Mouse (Mus musculus): Measurements from ENCODE around the gene Nipsnap1. TPM values are rescaled to one million over a fixed set of nuclear protein-coding genes. Genes with fewer than 3 reads are reported as not detected.

The Nipsnap1 gene
- polyA plus RNA-seq, 1 experiment: 164 TPM

DNA sequence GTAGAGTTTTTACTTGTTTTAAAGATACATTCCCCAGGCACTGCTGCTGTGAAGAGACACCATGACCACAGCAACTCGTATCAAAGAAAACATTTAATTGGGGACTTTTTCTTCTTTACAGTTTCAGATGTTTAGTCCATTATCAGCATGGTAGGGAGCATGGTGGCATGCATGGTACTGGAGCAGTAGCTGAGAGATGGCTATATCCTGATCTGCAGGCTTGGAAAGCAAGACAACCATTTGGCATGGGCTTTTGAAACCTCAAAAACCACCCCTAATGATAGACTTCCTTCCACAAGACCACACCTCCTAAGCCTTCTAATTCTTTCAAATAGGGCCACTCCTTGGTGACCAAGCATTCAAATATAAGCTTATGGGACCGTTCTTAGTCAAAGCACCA lies 23.3 kb upstream of the Nipsnap1 start:
- TF ChIP-seq CTCF (conservative IDR thresholded peaks at IDR 0.05; ENCODE audit: insufficient read depth, insufficient read length, low read depth, low read length): no peak
- TF ChIP-seq POLR2A (IDR thresholded peaks at IDR 0.05; ENCODE audit: low read depth, low read length): no peak
- 94% methylated on average over 2 of the region's 2 CpGs for WGBS
- Histone ChIP-seq H3K36me3 (ENCODE audit: control insufficient read depth, insufficient read depth, low read length) (no peaks in the 10 kb centered on the region), H3K4me3 (ENCODE audit: insufficient read depth, low read depth, low read length) (no peak overlapping the region), H3K4me1 (ENCODE audit: control insufficient read depth, insufficient read depth, low read length) (0 out of 2 replicates have a peak, but pooled peaks cover 4% of the 10 kb centered on the region), H3K27ac (ENCODE audit: insufficient read depth, low read depth, low read length) (no peak overlapping the region), H3K27me3 (replicated peaks; ENCODE audit: control insufficient read depth, insufficient read depth, low read length) (no peaks in the 10 kb centered on the region)
- DNase-seq: no peak

GRCm38 (mm10) chr11:4853021-4853420 lies 20.7 kb upstream of the Nipsnap1 start:
- Histone ChIP-seq H3K27me3 (replicated peaks; ENCODE audit: control insufficient read depth, insufficient read depth, low read length) (no peaks in the 10 kb centered on the region), H3K4me1 (ENCODE audit: control insufficient read depth, insufficient read depth, low read length) (0 out of 2 replicates have a peak, but pooled peaks cover 1% of the 10 kb centered on the region), H3K4me3 (ENCODE audit: insufficient read depth, low read depth, low read length) (no peak overlapping the region), H3K36me3 (ENCODE audit: control insufficient read depth, insufficient read depth, low read length) (no peaks in the 10 kb centered on the region), H3K27ac (ENCODE audit: insufficient read depth, low read depth, low read length) (no peak overlapping the region)
- no peak for DNase-seq
- no peak for TF ChIP-seq CTCF (conservative IDR thresholded peaks at IDR 0.05; ENCODE audit: insufficient read depth, insufficient read length, low read depth, low read length)

DNA sequence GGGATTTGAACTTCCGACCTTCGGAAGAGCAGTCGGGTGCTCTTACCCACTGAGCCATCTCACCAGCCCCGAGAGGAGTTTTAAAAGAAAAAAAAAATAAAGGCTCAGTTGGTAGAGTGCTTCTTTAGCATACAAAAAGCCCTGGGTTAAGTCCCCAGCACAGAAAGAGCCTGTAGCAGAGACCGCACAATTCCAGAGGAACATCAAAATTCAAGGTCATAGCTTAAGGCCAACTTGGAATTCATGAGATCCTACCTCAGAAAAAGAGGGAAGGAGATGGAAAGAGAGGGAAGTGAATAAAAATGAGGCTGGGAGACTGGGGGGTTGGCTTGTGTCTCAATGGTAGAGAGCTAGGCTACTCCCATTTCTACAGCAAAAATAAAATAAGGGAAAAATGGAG lies 19.6 kb upstream of the Nipsnap1 start:
- H3K27ac ChIP-seq (ENCODE audit: insufficient read depth, low read depth, low read length): no peak overlapping the region
- H3K36me3 ChIP-seq (ENCODE audit: control insufficient read depth, insufficient read depth, low read length): no peaks in the 10 kb centered on the region
- H3K4me3 ChIP-seq (ENCODE audit: insufficient read depth, low read depth, low read length): no peak overlapping the region
- TF ChIP-seq CTCF (conservative IDR thresholded peaks at IDR 0.05; ENCODE audit: insufficient read depth, insufficient read length, low read depth, low read length) (no peak), POLR2A (IDR thresholded peaks at IDR 0.05; ENCODE audit: low read depth, low read length) (no peak)
- no peak for DNase-seq
- no peaks in the 10 kb centered on the region for H3K4me1 ChIP-seq (ENCODE audit: control insufficient read depth, insufficient read depth, low read length)
- WGBS: 92% methylated on average over 5 of the region's 5 CpGs
- H3K27me3 ChIP-seq (replicated peaks; ENCODE audit: control insufficient read depth, insufficient read depth, low read length): no peaks in the 10 kb centered on the region

GRCm38 (mm10) chr11:4858416-4858815 lies 15.3 kb upstream of the Nipsnap1 start:
- DNase-seq: no peak
- H3K36me3 ChIP-seq (ENCODE audit: control insufficient read depth, insufficient read depth, low read length): no peaks in the 10 kb centered on the region
- TF ChIP-seq CTCF (conservative IDR thresholded peaks at IDR 0.05; ENCODE audit: insufficient read depth, insufficient read length, low read depth, low read length) (no peak), POLR2A (IDR thresholded peaks at IDR 0.05; ENCODE audit: low read depth, low read length) (no peak)
- whole genome bisulfite sequencing: 34% methylated on average over 2 of the region's 2 CpGs
- H3K27me3 ChIP-seq (replicated peaks; ENCODE audit: control insufficient read depth, insufficient read depth, low read length): no peaks in the 10 kb centered on the region
- no peaks in the 10 kb centered on the region for H3K4me1 ChIP-seq (ENCODE audit: control insufficient read depth, insufficient read depth, low read length)
- H3K4me3 ChIP-seq (ENCODE audit: insufficient read depth, low read depth, low read length): no peak overlapping the region
- no peak overlapping the region for H3K27ac ChIP-seq (ENCODE audit: insufficient read depth, low read depth, low read length)

DNA sequence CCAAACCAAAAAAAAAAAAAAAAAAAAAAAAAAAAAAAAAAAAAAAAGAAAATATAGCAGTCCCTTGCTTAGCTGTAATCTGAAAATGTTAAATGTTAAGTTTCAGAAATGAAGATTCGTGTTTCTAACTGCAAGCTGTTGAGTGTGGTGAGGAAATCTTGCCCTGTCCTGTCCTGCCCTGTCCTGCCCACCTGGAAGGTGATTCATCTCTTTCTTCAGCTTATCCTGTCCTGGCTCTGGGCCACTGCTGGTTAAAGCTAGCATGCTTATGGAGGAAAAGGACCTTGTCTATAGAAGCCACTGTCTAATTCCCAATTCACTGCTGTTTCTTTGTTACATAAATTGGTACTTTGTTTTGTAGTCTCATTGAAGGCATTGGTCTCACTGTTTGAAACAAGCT lies 12.8 kb upstream of the Nipsnap1 start:
- Histone ChIP-seq H3K36me3 (ENCODE audit: control insufficient read depth, insufficient read depth, low read length) (no peaks in the 10 kb centered on the region), H3K27me3 (replicated peaks; ENCODE audit: control insufficient read depth, insufficient read depth, low read length) (no peaks in the 10 kb centered on the region), H3K4me3 (ENCODE audit: insufficient read depth, low read depth, low read length) (no peak overlapping the region), H3K27ac (ENCODE audit: insufficient read depth, low read depth, low read length) (no peak overlapping the region), H3K4me1 (ENCODE audit: control insufficient read depth, insufficient read depth, low read length) (no peaks in the 10 kb centered on the region)
- no peak for DNase-seq
- WGBS: 72% methylated on average over 1 of the region's 1 CpGs
- TF ChIP-seq CTCF (conservative IDR thresholded peaks at IDR 0.05; ENCODE audit: insufficient read depth, insufficient read length, low read depth, low read length): no peak
- no peak for TF ChIP-seq POLR2A (IDR thresholded peaks at IDR 0.05; ENCODE audit: low read depth, low read length)

DNA sequence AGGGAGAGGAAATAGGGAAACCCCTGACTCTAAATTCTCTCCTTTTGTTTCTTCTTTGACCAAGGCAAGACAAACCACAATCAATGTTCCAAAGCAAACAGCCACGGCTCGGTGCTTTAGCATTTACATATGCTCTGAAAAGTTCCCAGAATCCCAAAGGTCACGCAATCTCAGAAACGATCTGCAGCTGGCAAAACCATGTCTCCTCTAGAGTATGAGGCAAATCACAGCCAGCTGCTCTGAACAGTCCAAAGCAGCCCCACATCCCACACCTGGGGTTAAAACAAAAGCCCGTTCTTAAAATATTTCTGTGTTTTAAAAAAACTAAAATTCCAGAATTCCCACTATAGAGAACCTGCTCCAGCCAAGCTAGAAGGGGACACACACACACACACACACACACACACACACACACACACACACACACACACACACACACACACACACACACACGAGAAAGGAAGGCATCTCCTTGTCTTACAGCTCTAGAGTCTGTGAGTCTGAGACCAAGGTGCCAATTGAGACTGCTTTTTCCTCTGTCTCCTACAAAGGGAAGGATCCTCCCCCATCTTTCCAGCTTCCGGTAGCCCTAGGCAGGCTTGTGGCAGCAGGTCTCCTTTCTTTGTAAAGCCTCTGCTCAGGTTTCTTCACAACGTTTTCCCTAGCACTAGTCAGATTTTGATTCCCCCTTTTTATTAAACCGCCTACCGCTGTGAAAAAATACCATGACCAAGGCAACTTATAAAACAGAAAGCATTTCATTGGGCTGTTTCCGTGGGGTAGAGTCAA lies 11.7 kb upstream of the Nipsnap1 start:
- no peak for TF ChIP-seq POLR2A (IDR thresholded peaks at IDR 0.05; ENCODE audit: low read depth, low read length)
- no peak for TF ChIP-seq CTCF (conservative IDR thresholded peaks at IDR 0.05; ENCODE audit: insufficient read depth, insufficient read length, low read depth, low read length)
- Histone ChIP-seq H3K36me3 (ENCODE audit: control insufficient read depth, insufficient read depth, low read length) (no peaks in the 10 kb centered on the region), H3K27me3 (replicated peaks; ENCODE audit: control insufficient read depth, insufficient read depth, low read length) (no peaks in the 10 kb centered on the region), H3K4me1 (ENCODE audit: control insufficient read depth, insufficient read depth, low read length) (no peaks in the 10 kb centered on the region), H3K4me3 (ENCODE audit: insufficient read depth, low read depth, low read length) (no peak overlapping the region), H3K27ac (ENCODE audit: insufficient read depth, low read depth, low read length) (no peak overlapping the region)
- WGBS: 39% methylated on average over 11 of the region's 11 CpGs
- no peak for DNase-seq

- no peak overlapping the region for H3K4me3 ChIP-seq (ENCODE audit: insufficient read depth, low read depth, low read length)
- H3K36me3 ChIP-seq (ENCODE audit: control insufficient read depth, insufficient read depth, low read length): no peaks in the 10 kb centered on the region
- no peak for DNase-seq
- no peak overlapping the region for H3K27ac ChIP-seq (ENCODE audit: insufficient read depth, low read depth, low read length)
- 98% methylated on average over 1 of the region's 1 CpGs for WGBS
- H3K4me1 ChIP-seq (ENCODE audit: control insufficient read depth, insufficient read depth, low read length): no peaks in the 10 kb centered on the region
- TF ChIP-seq CTCF (conservative IDR thresholded peaks at IDR 0.05; ENCODE audit: insufficient read depth, insufficient read length, low read depth, low read length) (no peak), POLR2A (IDR thresholded peaks at IDR 0.05; ENCODE audit: low read depth, low read length) (no peak)
- H3K27me3 ChIP-seq (replicated peaks; ENCODE audit: control insufficient read depth, insufficient read depth, low read length): no peaks in the 10 kb centered on the region
Observed at GRCm38 (mm10) chr11:4862730-4863129, 11.0 kb upstream of the Nipsnap1 start.
